Mouse (Mus musculus) layer of hippocampus, postnatal 14 days (tissue): ENCODE results near the gene C1qa. TPM values are rescaled to one million over a fixed set of nuclear protein-coding genes. Genes with fewer than 3 reads are reported as not detected.

Source experiments
- DNase-seq, 2 experiments: peaks; one replicate each; pipeline ENCODE4 v3.0.0; 2021 to 2022; ENCODE audit warnings: low spot score in 2 of 2, mixed read lengths in 1 of 2
- total RNA-seq, 2 experiments: library from RNA; stranded (reverse); gene quantifications; 2 replicates each; pipeline ENCODE4 v1.2.3; 2021

C1qa gene
- total RNA-seq, 2 experiments from 2014 or later: 42.0 TPM

DNA sequence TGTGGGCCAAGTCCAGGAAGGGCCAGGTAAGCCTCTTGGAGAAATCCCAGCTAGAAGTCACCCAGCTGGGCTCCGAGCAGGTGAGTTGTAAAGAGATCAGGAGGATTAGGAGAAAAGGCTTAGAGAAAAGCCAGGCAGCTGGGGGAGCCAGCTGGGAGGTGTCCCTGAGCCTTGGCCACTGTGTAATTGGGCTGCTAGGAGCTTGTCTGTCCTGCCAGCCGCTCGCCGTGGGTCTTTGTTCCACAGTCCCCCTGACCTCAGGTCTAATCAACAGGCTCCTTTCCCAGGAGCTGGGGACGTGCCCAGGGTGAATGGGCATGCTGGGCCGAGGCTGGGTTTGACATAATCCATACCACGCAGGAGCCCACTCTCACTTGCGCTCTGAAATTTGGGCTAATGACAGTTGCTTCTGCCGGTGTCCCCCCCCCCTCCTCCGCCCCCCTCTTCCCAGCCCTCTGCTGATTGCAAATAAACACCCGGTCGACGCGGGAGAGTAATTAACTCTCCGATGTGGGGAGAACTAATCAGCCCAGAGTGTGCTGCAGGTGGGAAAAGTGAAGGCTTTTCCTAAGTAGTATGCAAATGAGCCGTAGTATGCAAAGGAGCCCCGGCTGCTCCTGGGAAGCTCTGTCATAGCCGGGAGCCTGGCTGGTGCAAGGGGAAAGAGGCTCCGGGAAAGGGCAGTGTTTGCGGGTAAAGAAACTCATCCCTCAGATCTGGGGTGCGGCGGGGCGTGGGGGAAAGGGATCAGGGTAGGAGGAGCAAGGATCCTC is 6.3 kb upstream of the C1qa start:
- no peak for DNase-seq

GRCm38 (mm10) chr4:136899154-136899553 is 551 bp upstream of the C1qa start:
- no peak for DNase-seq

GRCm38 (mm10) chr4:136898084-136898598 is 462 bp downstream of the C1qa start:
- DNase-seq: no peak

DNA sequence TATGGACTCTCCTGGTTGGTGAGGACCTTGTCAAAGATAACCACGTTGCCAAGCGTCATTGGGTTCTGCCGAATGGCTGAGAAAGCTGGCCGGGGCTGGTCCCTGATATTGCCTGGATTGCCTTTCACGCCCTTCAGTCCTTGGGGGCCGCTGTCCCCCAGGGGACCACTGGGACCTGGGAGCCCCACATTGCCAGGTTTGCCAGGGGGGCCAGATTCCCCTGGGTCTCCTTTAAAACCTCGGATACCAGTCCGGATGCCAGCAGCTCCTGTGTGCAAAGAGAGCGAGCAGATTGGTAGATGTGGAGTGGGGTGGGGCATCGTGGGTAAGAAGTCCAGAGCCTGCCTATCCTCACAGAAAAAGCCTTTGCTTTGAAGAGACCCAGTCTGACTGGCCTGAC is 2.1 kb downstream of the C1qa start:
- no peak for DNase-seq

GRCm38 (mm10) chr4:136895861-136896260 is 2.7 kb downstream of the C1qa start:
- no peak for DNase-seq

DNA sequence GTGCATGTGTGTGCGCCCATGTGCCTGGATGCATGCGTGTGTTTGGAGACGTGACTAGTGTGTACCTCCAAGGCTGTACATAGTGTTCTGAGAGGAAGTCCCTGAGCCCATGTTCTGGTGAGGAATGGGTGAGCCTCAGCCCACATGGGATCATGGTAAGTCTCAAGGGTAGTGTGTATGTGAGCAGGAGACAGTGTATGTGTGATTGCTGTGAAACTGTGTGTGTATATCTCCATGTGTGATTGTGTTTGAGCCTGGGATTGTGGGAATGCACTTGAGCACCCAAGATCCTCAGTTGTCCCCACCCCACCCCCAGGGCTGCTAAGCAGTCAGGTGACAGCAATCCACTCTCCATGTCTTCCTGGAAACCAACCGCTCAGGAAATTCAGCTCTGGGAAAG is 3.8 kb downstream of the C1qa start:
- DNase-seq: no peak

DNA sequence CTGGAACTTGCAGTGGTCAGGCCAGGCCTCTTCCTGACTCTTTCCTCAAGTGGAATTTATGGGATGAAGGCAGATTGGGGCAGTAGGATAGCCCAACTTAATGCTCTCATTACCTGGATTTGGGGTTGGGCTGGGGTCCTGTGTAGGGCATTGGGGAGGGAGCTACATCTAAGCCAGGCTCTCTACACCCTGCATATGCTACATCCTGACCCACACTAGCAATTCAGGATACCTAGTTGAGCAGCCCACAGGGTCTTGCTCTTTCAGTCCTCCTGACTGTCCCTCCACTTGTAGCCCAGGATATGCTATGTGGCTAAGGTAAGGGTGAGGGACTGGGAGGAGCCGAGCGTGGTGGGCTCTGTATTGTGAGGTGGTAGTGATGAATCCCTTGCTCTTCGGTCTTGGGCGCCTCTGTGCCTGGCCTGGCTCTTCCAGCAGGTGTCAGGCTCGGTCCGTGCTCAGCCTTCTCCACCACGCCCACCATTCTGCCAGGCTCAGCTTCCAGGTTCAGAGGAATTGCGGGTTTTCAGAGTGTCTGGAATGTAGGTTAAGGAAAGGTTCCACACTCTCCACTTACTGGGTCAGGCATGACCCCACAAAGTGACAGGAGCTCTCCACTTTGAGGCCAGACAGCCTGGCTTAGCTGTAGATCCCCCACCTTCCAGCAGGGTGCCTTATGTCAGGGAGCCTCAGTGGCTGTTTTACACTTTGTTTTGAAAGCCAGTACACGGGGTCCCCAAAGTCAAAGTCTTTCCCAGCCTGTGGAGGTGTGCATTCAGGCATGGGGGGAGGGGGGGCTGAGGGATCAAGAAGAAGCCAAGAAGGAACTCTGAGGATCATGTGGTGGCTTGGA is 4.7 kb downstream of the C1qa start:
- peak; percentile 68 to 74 for DNase-seq

DNA sequence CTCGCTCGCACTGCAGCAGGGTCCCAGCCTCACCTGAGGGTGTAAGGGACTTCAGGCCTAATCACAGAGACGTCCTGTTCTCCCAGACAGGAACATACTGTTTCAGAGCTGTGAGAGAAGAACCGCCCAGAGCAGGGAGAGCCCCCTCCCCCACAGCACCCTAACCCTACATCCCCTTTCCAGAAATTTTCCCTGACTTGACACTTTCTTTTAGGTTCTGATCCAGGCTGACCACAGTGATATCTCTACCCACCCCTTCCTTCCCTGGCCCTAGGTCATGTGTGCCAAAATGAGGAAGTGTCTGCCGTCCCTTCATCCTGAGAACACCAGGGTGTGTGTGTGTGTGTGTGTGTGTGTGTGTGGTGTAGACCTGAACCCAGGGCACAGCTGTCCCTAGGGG is 5.8 kb downstream of the C1qa start, which contains the start of gene C1qc:
C1qc (minus strand) TSS at position 255 of the 400 bp plus-strand sequence.
- DNase-seq: no peak

- no peak for DNase-seq
Measured at GRCm38 (mm10) chr4:136892371-136892770, 6.2 kb downstream of the C1qa start.

DNA sequence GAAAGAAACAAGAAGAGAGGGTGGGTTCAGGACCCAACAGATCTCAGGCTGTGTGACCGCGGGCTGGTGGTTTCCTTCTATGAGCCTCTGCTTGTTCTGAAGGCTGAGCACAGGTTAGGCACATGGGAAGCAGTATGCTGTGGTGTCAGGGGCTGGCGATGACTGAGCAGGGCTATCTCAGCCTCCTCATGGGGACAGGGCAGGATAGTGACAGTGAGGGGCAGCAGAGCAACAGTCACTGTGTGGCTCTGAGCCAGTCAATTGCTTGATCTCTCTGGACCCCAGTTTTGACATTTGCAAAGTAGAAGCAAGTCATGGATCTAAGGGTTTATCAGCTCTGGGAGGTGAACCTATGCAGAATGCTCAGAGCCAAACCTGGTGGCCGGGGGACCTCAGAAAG is 7.5 kb downstream of the C1qa start:
- no peak for DNase-seq

DNA sequence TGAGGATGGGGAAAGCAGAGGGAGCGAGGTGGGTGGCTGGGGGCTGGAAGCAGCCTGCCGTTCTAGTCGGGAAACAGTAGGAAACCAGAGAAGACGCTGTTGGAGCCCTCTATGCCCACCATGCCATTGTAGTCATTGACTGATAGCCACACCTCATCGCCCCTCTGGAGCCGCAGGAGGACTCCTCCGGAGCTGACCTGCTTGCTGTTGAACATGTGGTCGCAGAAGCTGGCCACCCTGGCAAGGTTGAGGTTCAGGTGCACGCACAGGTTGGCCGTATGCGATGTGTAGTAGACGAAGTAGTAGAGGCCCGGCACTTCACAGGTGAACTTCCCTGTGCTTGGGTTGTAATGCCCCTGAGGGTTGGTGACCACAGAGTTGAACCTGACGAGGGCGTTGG is 8.6 kb downstream of the C1qa start:
- no peak for DNase-seq

- DNase-seq: no peak
Measured at GRCm38 (mm10) chr4:136887714-136888113, 10.9 kb downstream of the C1qa start.

DNA sequence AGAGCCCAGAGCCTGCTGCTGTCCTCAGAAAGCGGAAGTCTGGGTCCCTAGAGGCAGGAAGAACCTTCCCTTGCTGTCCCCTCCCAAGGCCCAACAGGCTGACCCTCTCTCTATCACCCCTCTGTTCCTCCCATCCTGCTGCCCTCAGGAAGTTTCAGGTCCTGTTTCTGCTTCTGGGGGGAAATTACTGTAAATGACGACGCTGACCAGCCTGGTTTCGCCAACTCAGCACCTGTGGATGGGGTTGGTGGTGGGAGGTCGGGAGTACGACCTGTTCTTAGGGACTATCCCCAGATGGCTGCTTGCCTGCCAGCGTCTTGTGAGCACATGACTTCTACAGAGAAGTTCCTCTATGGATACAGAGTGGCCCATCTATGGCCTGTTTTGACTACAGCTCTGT is 12.5 kb downstream of the C1qa start, which contains the start of gene C1qb:
C1qb (minus strand) TSS at position 87 of the 400 bp plus-strand sequence.
- DNase-seq: no peak

DNA sequence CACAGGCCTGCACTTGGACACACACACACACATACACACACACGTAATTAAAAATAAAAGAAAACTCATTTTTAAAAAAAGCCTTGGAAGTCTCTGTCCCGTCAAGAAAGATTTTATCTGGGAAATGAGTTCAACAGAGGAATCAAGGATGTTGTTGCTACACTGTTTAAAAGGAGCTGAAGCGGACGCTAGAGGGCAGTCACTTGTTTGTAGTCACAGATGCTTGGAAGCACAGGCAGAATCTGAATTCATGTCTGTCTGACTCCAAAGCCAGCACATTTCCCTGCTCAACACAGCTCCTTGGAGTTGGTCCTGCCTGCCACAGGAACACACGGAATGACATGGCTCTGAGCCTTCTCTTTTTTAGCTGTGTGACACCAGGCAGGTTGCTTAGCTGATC is 20.0 kb downstream of the C1qa start:
- DNase-seq: no peak

- DNase-seq: no peak
Measured at GRCm38 (mm10) chr4:136878171-136878570, 20.4 kb downstream of the C1qa start.

DNA sequence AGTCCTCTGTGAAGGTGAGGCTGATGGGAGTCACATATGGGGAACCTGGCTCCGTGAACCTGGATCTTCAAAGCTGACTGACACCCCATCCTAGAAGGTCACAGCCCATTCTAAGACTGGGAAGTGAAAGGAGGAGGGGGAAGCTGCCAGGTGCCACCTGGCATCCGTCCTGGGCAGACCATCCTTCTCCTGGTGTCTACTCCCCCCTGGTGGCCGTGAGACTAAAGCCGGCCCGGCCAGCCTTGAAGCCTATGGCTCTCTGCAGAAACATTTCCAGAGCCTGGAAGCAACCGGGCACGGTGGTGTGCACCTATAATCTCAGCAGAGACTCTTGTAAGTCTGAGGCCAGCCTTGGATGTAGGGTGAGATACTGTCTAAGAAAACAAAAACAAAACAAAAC is 21.6 kb downstream of the C1qa start:
- peak in 1 of 2 experiments; percentile 49 for DNase-seq

DNA sequence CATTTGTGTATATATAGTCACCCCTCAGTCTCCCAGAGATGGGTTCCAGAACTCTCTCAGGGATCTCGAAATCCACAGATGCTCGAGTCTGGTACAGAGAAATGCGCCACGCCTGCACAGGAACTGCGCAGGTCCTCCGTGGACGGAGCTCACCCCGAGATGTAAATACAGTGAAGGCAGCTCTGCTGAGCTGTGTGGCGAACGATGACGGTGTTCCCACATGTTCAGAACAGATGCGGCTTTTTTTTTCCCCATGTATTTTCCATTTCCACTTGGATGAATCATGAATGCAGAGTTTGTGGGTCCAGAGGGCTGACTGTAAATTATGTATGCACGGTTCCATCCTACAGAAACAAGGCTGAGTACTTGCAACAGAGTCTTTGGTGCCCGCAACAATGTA is 23.6 kb downstream of the C1qa start:
- no peak for DNase-seq

DNA sequence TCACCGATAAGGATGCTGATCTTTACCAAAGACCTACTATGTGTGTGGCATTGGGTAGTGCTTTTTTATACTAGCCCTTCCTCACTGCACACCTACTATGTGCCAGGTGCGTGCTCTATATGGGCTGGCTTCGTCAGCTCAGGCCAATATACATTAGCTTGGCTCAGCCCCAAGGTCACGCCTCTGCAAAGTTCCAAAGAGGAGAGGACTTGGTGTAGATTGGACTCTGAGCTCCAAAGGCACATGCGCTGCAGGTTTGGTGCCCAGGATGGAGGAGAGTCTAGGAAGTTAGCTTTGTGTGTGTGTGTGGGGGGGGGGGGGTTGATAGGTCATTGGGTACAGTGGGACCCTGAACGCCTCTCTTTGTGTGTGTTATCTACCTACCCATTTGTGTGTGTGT is 30.2 kb downstream of the C1qa start:
- no peak for DNase-seq

GRCm38 (mm10) chr4:136867690-136868345 is 30.8 kb downstream of the C1qa start:
- DNase-seq: no peak

- no peak for DNase-seq
Measured at GRCm38 (mm10) chr4:136865531-136865930, 33.1 kb downstream of the C1qa start.

DNA sequence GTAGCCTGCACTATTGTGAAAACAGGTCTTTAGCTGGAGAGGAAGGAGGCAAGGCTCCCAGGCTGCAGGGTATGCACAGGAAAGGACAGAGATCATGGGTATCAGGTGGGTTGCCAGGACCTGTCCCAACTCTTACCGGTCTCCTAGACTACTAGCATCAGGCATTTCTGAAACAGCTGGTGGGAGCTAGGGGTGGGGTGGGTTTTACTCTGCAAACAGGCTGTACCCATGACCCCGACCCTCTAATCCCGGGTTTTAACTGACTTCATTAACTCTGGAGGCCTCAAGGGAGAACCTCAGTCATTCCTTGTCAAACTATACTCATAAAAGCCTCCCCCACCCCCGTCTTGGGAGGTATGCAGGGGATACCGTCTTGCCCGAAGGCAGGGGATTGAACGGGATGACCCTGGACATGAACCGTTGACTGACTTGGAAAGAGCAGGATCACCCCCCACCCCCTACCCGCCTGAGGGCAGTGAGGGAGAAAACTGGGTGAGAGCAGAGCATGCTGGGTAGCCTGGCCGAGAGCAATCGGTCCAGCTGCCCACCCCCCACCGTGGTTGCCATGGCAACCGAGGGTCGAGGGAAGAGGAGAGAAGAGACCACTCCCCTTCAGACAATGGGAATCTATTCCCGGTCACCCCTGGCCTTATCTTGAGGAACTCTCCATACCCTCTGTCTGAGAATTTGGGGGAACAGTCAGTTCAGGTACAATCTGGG is 33.7 kb downstream of the C1qa start:
- DNase-seq: no peak
